Mouse (Mus musculus) gastrocnemius, postnatal 36 days (tissue): ENCODE results near the gene Olfr1367. TPM values are rescaled to one million over a fixed set of nuclear protein-coding genes. Genes with fewer than 3 reads are reported as not detected.
A peak's percentile ranks its signal among the peaks of the same experiment; 100 is the strongest.

Experiments used
- DNase-seq, 2 experiments: peaks; one replicate each; pipeline ENCODE4 v3.0.0; 2022
- intact Hi-C: fragments of 180-260 bp; cut with DNase I; formaldehyde crosslinking; loops from one replicate; pipeline ENCODE4 v1.15.1; 2025
- long read RNA-seq, 2 experiments: library from polyadenylated mRNA; stranded (forward); transcript quantifications; one replicate each; pipeline ENCODE4 v2.0.0; 2021
- total RNA-seq, 2 experiments: library from RNA; stranded (reverse); gene quantifications; 2 replicates each; pipeline ENCODE4 v1.2.3; 2021

The Olfr1367 gene
- total RNA-seq = not detected
- long read RNA-seq, experiment 1 = 0 reads
- long read RNA-seq, experiment 2 = 0 reads

GRCm38 (mm10) chr13:21346610-21347009 is at the start of gene Olfr1367:
Gene Olfr1367, plus strand, starts transcription at chr13:21346910.
- intact Hi-C loops = no loop called here
- DNase-seq = no peak

GRCm38 (mm10) chr13:21298557-21298956 is 48.2 kb upstream of the Olfr1367 start:
- DNase-seq = no peak
- intact Hi-C loops = no loop called here

- intact Hi-C loops = no loop called here
- DNase-seq = no peak
These were observed 42.1 kb upstream of the Olfr1367 start for GRCm38 (mm10) chr13:21304483-21305066.

- intact Hi-C loops = no loop called here
- no peak for DNase-seq
These were observed 36.9 kb upstream of the Olfr1367 start for GRCm38 (mm10) chr13:21309788-21310187.

DNA sequence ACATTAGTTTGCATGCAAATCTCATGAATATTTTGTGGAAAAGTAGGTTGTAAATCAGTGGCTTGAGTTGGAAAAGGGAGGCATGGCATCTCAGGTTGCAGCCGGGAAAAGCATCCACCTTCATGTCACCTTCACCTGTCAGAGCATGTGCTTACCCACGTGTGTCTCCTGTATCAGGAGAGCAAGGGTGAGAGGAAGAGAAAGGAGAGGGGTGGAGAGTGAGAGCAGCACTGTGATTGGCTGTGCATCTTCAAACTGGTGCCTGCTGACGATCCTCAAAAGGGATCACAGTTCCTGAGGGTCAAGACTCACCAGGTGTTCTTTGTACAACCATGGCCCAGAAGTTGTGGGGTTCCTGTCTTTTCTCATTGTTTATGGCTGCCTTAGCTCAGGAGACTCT is 34.8 kb upstream of the Olfr1367 start, which contains the start of gene Gpx6:
TSS of gene Gpx6 (plus strand) at position 200 of the 400 bp plus-strand sequence.
- intact Hi-C loops = no loop called here
- no peak for DNase-seq

- intact Hi-C loops = no loop called here
- DNase-seq = no peak
These were observed 33.9 kb upstream of the Olfr1367 start for GRCm38 (mm10) chr13:21312854-21313253.

DNA sequence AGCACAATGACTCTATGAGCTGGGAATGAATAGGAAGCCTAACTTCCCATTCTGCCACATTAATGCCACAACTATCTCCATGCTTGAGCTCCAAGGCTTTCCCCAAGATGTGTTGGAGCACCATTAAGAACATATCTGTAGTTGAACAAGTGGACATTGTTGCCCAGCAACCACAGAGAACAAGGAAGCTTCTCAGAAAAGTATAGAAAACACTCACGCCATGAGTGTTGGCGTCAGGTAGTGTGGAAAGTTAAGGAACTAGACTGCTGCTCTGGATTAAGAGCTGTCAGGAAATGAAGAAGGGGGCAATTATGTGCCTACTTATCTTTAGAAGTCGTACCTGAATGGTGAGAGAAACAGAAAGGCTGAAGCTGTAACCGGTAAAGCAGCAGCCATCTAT is 32.8 kb upstream of the Olfr1367 start:
- no peak for DNase-seq
- intact Hi-C loops = no loop called here

DNA sequence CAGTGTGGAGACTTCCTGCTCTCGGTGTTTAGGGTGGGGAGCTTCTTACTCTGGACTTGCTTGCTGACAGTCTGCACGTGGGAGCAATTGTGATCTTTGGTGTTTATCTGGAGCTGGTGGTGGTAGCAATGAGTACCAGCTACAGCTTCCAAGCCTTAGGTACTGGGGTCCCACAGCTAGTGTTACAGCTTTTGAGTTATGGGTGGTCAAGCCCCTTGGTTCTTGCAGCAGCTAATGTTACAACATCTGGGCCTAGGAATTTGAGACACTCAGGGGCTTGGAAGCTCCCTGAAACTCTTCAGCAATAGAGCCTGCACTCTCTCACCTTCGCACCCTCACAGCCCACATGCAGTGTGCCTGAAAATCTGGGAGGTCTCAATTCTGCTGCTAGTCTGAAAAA is 26.4 kb upstream of the Olfr1367 start:
- intact Hi-C loops = loop anchor here (10.0 kb wide), 1 partner anchor 105 kb away; no protein-coding TSS in a partner anchor
- no peak for DNase-seq

DNA sequence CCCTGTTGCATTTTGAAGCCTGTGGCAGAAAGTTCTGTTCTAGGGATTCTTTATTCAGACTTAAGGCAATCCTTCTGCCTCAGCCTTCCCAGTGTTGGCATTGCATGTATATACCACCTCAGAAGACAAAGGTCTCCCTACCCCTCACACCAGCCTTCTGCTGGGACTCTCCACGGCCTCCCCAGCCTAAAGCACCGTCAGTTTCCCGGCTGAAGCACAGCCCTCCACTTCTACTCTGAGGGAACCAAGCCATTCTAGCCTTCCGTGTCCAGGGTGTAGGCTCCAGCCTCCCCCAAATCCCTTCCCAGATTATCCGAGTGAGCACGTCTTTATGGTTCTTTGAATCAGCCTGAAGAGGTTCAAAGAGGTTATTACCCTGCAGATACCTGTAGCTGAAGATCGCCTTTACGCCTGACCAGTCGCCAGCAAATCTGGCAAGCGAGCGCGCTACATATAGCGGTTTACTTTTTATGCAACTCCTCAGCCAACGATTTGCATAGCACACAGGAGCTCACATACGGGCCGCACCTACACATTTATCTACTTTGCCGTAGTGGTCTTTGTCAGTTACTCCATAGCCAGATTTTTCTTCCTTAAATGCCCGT is 24.7 kb upstream of the Olfr1367 start:
- intact Hi-C loops = loop anchor here (10.0 kb wide), 1 partner anchor 107 kb away; no protein-coding TSS in a partner anchor
- DNase-seq = no peak

DNA sequence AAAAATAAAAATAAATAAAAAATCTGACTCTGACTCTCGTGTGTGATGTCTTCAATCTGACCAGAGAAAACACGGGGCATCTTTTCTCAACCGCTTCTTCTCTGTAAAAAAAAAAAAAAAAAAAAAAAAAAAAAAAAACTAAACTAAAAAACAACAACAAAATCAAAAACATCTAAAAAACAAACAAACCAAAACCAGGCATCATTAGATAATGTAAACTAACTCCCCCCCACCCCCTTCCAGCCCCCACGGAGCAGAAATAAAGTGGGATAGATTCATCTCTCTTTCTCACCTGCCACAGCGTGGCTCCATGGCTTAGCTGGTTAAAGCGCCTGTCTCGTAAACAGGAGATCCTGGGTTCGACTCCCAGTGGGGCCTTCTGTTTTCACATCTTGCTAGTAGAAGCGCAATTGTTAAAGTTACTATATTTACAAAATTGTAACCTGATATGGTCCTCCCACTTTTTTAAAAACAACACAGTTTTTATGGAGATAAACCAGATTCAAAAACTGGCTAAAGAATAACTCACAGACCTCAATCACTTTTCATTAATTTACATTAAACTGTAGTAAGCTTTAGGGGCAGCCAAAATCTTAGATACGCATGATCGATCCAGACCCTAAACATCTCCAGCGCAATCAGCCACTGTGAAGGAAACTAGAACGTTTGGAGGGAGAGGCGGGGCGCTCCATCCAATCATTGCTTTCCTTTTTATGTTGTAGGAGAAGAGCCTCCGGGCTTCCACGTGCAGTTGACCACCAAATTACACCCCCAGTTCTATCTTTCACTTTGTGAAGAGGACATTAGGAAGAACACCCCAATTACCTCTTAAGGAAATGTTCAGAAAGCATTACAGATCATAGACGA is 24.0 kb upstream of the Olfr1367 start:
- DNase-seq = no peak
- intact Hi-C loops = loop anchor here (10.0 kb wide), 1 partner anchor 108 kb away; no protein-coding TSS in a partner anchor

GRCm38 (mm10) chr13:21323405-21323804 is 23.3 kb upstream of the Olfr1367 start:
- no peak for DNase-seq
- intact Hi-C loops = loop anchor here (10.0 kb wide), 1 partner anchor 109 kb away; no protein-coding TSS in a partner anchor

- intact Hi-C loops = loop anchor here (10.0 kb wide), 1 partner anchor 111 kb away; no protein-coding TSS in a partner anchor
- DNase-seq = no peak
These were observed 20.5 kb upstream of the Olfr1367 start for GRCm38 (mm10) chr13:21326191-21326590.

DNA sequence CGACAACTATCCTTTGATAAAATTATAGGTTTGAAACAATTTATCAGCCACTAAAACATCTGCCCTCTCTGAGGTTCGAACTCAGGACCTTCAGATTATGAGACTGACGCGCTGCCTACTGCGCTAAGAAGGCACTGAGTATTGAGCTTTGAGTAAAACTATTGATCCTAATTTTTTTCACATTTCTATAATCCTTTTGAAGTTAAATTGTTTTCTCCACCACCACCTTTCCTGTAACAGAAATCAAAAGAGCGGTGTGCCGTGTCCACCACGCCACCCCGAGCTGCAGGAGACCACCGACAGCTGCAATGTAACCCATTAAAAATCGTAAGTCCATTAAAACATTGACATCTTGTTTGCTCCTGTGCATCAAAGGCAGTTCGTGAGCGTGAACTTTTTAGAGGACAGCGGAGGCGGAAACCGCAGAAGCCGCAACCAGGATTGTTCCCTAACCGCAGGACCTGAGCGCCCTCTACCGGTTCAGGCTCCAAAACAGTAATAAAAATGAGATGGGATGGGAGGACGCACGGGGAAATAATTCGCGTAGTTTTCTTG is 20.0 kb upstream of the Olfr1367 start:
- intact Hi-C loops = loop anchor here (10.0 kb wide), 1 partner anchor 112 kb away; no protein-coding TSS in a partner anchor
- DNase-seq = peak; percentile 50 to 56

GRCm38 (mm10) chr13:21327424-21327823 is 19.3 kb upstream of the Olfr1367 start:
- intact Hi-C loops = loop anchor here (10.0 kb wide), 1 partner anchor 113 kb away; no protein-coding TSS in a partner anchor
- DNase-seq = no peak

- intact Hi-C loops = no loop called here
- no peak for DNase-seq
These were observed 3.9 kb downstream of the Olfr1367 start for GRCm38 (mm10) chr13:21350593-21350992.

- intact Hi-C loops = loop anchor here (5.0 to 10.0 kb wide), 2 partner anchors 92 to 170 kb away; partner anchors contain the start of genes Zkscan8 and Zscan26
- DNase-seq = peak; percentile 74 to 86
These were observed 16.0 kb downstream of the Olfr1367 start, which contains the start of gene Zscan12 for GRCm38 (mm10) chr13:21362621-21363248. Gene Zscan12, plus strand, starts transcription at chr13:21362820.

DNA sequence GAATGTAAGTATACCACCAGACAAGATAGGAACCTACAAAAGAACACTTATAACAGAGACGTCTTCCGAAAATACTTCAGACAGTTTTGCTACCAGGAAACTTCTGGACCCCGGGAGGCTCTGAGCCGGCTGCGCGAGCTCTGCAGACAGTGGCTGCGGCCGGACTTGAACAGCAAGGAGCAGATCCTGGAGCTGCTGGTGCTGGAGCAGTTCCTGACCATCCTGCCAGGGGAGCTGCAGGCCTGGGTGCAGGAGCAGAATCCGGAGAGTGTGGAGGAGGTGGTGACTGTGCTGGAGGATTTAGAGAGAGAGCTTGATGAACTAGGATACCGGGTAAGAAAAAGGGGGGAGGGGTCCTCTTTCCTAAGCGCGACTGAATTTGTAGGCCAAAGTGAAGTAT is 17.0 kb downstream of the Olfr1367 start:
- no peak for DNase-seq
- intact Hi-C loops = loop anchor here (5.0 to 10.0 kb wide), 2 partner anchors 91 to 169 kb away; partner anchors contain the start of genes Zkscan8 and Zscan26

- intact Hi-C loops = loop anchor here (2.0 to 10.0 kb wide), 2 partner anchors 38 to 88 kb away; partner anchors contain the start of gene Zscan26
- DNase-seq = no peak
These were observed 19.9 kb downstream of the Olfr1367 start for GRCm38 (mm10) chr13:21366635-21367034.

DNA sequence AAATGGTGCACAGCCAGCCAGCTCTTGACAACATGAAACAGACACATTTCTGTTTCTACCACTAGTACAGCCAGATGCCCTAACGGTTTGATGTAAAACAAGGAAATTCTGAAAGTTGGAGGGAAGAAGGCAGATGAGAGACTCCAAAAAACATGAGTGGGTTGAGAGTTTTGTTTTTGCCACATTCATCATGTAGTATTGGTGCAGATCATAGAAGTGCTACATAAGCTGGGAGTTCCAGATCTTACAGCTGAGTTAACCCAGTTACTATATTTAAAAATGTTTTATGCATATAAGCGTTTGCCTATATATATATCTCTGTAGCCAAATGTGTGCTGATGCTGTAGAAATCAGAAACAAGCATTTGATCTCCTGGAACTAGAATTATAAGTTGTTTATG is 26.0 kb downstream of the Olfr1367 start:
- DNase-seq = no peak
- intact Hi-C loops = no loop called here

GRCm38 (mm10) chr13:21377773-21378172 is 31.1 kb downstream of the Olfr1367 start:
- intact Hi-C loops = no loop called here

More at GRCm38 (mm10) chr13:21377773-21378172, 31.1 kb downstream of the Olfr1367 start:
- DNase-seq = no peak
